Mouse (Mus musculus): Measurements from ENCODE around the gene Glb1. TPM values are rescaled to one million over a fixed set of nuclear protein-coding genes. Genes with fewer than 3 reads are reported as not detected.

Gene Glb1
- total RNA-seq, 1 experiment: 36.0 TPM

DNA sequence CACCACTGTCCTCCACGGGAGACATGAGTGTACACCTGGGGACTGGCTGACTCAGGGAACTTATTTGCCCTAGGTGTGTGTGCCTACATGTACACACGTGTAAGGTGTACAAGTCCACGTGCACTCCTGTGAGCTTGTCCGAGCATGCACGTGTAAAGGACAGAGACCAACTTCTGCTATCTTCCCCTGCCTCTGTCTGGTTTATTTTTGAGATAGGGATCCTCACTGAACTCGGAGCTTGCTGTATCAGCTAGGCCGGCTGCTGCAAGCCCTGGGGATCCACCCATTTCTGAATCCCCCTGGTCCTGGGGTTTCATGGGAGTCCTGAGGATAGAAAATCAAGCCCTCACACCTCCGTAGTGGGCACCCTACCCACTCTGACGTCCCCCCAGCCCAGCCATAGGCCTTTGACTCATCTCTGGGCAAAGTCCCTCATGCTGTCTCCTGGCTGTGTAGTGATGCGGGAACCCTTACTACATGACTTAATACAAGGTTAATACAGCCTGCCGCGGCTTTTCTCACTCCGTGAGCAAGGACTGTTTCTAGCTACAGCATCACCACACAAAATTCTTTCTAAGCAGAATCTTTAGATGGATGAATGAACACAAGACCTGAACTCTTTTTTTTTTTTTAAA is 48.4 kb downstream of the Glb1 start:
- Histone ChIP-seq H3K27ac (ENCODE audit: insufficient read depth, low read depth, low read length, poor library complexity, severe bottlenecking) (no peak overlapping the region), H3K9me3 (ENCODE audit: control insufficient read depth, insufficient read depth, low read depth, low read length) (no peaks in the 10 kb centered on the region), H3K36me3 (ENCODE audit: control insufficient read depth, insufficient read depth, low read length, poor library complexity, severe bottlenecking) (no peaks in the 10 kb centered on the region; the same call in 1 of the 2 replicates), H3K4me1 (ENCODE audit: control insufficient read depth in 2 of 2, insufficient read depth in 2 of 2, low read length in 2 of 2, poor library complexity in 1 of 2) (peaks cover 0 to 7% of the 10 kb centered on the region in 2 experiments; a peak in 1 of 4 replicates), H3K4me3 (ENCODE audit: insufficient read depth in 1 of 2, low read depth in 1 of 2, low read length in 2 of 2, poor library complexity in 1 of 2, severe bottlenecking in 1 of 2) (no peak overlapping the region), H3K9ac (ENCODE audit: insufficient read depth, low read depth, low read length, poor library complexity, severe bottlenecking) (no peak overlapping the region)
- TF ChIP-seq HCFC1 (IDR thresholded peaks at IDR 0.05; ENCODE audit: borderline replicate concordance, insufficient read depth, low read length): no peak
- TF ChIP-seq ZC3H11A (IDR thresholded peaks at IDR 0.05; ENCODE audit: borderline replicate concordance, low read depth, low read length): no peak
- in situ Hi-C loops (cut with MboI; ENCODE audit: low sequenced_read_pairs in 2 of 2, unreplicated experiment in 2 of 2): no loop called here
- no peak for DNase-seq (ENCODE audit: low read depth, low spot score)

DNA sequence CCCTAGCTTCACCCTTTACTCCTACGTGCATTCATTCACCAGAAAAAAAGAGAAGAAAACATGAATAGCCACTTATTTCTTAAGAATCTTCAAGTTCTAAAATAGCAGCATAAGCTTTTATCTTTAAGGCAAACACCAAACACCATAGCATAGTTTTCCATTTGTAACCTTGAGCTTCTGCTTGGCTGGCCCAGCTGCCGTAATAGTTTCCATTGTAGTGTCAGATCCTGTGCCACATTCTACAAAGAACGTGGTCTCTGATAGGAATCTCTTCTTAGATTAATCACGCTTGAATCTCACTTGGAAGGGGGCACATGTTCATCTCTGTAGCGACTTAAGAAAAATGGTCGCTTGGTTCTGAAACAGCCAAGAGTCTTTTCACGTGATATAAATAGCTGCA is 50.7 kb downstream of the Glb1 start:
- peaks cover 8% of the 10 kb centered on the region for H3K36me3 ChIP-seq (ENCODE audit: control insufficient read depth, insufficient read depth, low read length, poor library complexity, severe bottlenecking)
- H3K9me3 ChIP-seq (ENCODE audit: control insufficient read depth, insufficient read depth, low read depth, low read length): no peaks in the 10 kb centered on the region
- peaks cover 0 to 7% of the 10 kb centered on the region in 2 experiments; a peak in 1 of 4 replicates for H3K4me1 ChIP-seq (ENCODE audit: control insufficient read depth in 2 of 2, insufficient read depth in 2 of 2, low read length in 2 of 2, poor library complexity in 1 of 2)
- TF ChIP-seq HCFC1 (IDR thresholded peaks at IDR 0.05; ENCODE audit: borderline replicate concordance, insufficient read depth, low read length): no peak
- TF ChIP-seq ZNF384 (IDR thresholded peaks at IDR 0.05; ENCODE audit: low read depth, low read length): no peak
- no peak for TF ChIP-seq ZC3H11A (IDR thresholded peaks at IDR 0.05; ENCODE audit: borderline replicate concordance, low read depth, low read length)
- no peak for TF ChIP-seq CHD2 (IDR thresholded peaks at IDR 0.05; ENCODE audit: low read depth, low read length)
- no peak for TF ChIP-seq MAFK (IDR thresholded peaks at IDR 0.05; ENCODE audit: insufficient read depth, low read depth, low read length)
- in situ Hi-C loops (cut with MboI; ENCODE audit: low sequenced_read_pairs in 2 of 2, unreplicated experiment in 2 of 2): no loop called here
- H3K4me3 ChIP-seq (ENCODE audit: insufficient read depth in 1 of 2, low read depth in 1 of 2, low read length in 2 of 2, poor library complexity in 1 of 2, severe bottlenecking in 1 of 2): no peak overlapping the region
- DNase-seq (ENCODE audit: low read depth, low spot score): no peak
- no peak overlapping the region for H3K9ac ChIP-seq (ENCODE audit: insufficient read depth, low read depth, low read length, poor library complexity, severe bottlenecking)
- H3K27ac ChIP-seq (ENCODE audit: insufficient read depth, low read depth, low read length, poor library complexity, severe bottlenecking): no peak overlapping the region

DNA sequence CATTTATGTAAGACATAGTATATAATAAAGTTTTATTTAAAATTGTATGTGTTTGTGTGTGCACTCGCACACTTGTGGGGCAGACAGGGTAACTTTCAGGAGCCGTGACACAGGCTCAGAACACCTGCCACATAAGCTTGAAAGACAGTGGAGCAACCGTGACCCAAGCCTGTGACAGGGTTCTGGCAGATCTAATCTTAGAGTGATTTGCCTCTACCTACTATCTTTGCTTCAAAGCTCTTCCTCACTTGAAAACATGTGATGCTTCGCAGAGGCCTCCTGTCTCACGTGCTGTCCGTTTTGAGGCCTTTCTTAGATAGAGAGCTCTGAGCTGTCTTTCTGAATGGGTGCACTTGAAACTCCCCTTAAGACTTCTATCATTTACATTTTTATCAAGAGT is 51.5 kb downstream of the Glb1 start:
- Histone ChIP-seq H3K27ac (ENCODE audit: insufficient read depth, low read depth, low read length, poor library complexity, severe bottlenecking) (no peak overlapping the region), H3K9ac (ENCODE audit: insufficient read depth, low read depth, low read length, poor library complexity, severe bottlenecking) (no peak overlapping the region), H3K4me3 (ENCODE audit: insufficient read depth in 1 of 2, low read depth in 1 of 2, low read length in 2 of 2, poor library complexity in 1 of 2, severe bottlenecking in 1 of 2) (no peak overlapping the region), H3K4me1 (ENCODE audit: control insufficient read depth in 2 of 2, insufficient read depth in 2 of 2, low read length in 2 of 2, poor library complexity in 1 of 2) (peaks cover 0 to 2% of the 10 kb centered on the region in 2 experiments; a peak in 1 of 4 replicates), H3K9me3 (ENCODE audit: control insufficient read depth, insufficient read depth, low read depth, low read length) (no peaks in the 10 kb centered on the region), H3K36me3 (ENCODE audit: control insufficient read depth, insufficient read depth, low read length, poor library complexity, severe bottlenecking) (peaks cover 8% of the 10 kb centered on the region)
- TF ChIP-seq ZNF384 (IDR thresholded peaks at IDR 0.05; ENCODE audit: low read depth, low read length) (no peak), ZC3H11A (IDR thresholded peaks at IDR 0.05; ENCODE audit: borderline replicate concordance, low read depth, low read length) (no peak), CHD2 (IDR thresholded peaks at IDR 0.05; ENCODE audit: low read depth, low read length) (no peak), MAFK (IDR thresholded peaks at IDR 0.05; ENCODE audit: insufficient read depth, low read depth, low read length) (no peak), HCFC1 (IDR thresholded peaks at IDR 0.05; ENCODE audit: borderline replicate concordance, insufficient read depth, low read length) (no peak)
- in situ Hi-C loops (cut with MboI; ENCODE audit: low sequenced_read_pairs in 2 of 2, unreplicated experiment in 2 of 2): no loop called here
- DNase-seq (ENCODE audit: low read depth, low spot score): no peak

DNA sequence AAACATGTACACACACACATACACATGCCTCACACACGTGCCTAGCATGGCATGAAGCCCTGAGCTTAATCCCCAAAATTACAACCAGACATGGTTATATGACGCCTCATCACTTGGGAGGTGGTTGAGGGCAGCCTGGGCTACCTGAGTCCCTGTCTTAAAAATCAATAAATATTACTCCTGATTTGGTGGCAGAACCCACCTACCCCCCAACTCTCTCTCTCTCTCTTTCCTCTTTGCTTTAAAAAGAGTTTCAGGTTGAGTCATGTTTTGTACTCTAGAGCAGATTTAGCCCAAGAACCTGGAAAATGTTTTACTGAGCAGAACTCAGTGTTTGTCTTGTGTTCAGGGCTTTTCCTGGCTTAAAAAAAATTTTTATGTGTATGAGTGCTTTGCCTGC is 54.5 kb downstream of the Glb1 start:
- in situ Hi-C loops (cut with MboI; ENCODE audit: low sequenced_read_pairs in 2 of 2, unreplicated experiment in 2 of 2): no loop called here
- TF ChIP-seq ZC3H11A (IDR thresholded peaks at IDR 0.05; ENCODE audit: borderline replicate concordance, low read depth, low read length) (no peak), CHD2 (IDR thresholded peaks at IDR 0.05; ENCODE audit: low read depth, low read length) (no peak)
- Histone ChIP-seq H3K36me3 (ENCODE audit: control insufficient read depth, insufficient read depth, low read length, poor library complexity, severe bottlenecking) (peaks cover 14% of the 10 kb centered on the region), H3K9ac (ENCODE audit: insufficient read depth, low read depth, low read length, poor library complexity, severe bottlenecking) (no peak overlapping the region), H3K4me3 (ENCODE audit: insufficient read depth in 1 of 2, low read depth in 1 of 2, low read length in 2 of 2, poor library complexity in 1 of 2, severe bottlenecking in 1 of 2) (no peak overlapping the region), H3K4me1 (ENCODE audit: control insufficient read depth in 2 of 2, insufficient read depth in 2 of 2, low read length in 2 of 2, poor library complexity in 1 of 2) (no peaks in the 10 kb centered on the region), H3K9me3 (ENCODE audit: control insufficient read depth, insufficient read depth, low read depth, low read length) (no peaks in the 10 kb centered on the region), H3K27ac (ENCODE audit: insufficient read depth, low read depth, low read length, poor library complexity, severe bottlenecking) (no peak overlapping the region)
- no peak for DNase-seq (ENCODE audit: low read depth, low spot score)

DNA sequence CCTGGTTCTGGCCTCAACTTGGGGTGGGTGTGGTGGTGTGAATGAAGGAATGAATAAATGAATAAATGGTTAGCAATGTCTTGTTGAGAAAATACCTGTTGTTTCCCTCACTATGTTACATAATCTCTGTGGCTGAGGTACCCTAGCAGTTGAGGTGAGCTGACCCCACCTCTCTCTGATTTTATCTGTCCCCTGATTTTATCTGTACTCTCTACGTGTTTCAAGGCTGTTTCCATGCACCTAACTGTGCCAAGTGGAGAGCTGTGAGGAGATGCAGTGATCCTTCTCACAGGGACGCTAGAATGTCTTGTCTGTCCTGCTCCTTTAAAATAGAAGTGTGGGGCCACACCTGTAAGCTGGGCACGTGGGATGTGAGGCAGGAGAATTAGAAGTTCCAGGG is 57.6 kb downstream of the Glb1 start:
- DNase-seq (ENCODE audit: low read depth, low spot score): no peak
- no peak overlapping the region for H3K9ac ChIP-seq (ENCODE audit: insufficient read depth, low read depth, low read length, poor library complexity, severe bottlenecking)
- H3K4me3 ChIP-seq (ENCODE audit: insufficient read depth in 1 of 2, low read depth in 1 of 2, low read length in 2 of 2, poor library complexity in 1 of 2, severe bottlenecking in 1 of 2): no peak overlapping the region
- H3K27ac ChIP-seq (ENCODE audit: insufficient read depth, low read depth, low read length, poor library complexity, severe bottlenecking): no peak overlapping the region
- H3K4me1 ChIP-seq (ENCODE audit: control insufficient read depth in 2 of 2, insufficient read depth in 2 of 2, low read length in 2 of 2, poor library complexity in 1 of 2): no peaks in the 10 kb centered on the region
- H3K36me3 ChIP-seq (ENCODE audit: control insufficient read depth, insufficient read depth, low read length, poor library complexity, severe bottlenecking): peaks cover 14% of the 10 kb centered on the region
- no peak for TF ChIP-seq HCFC1 (IDR thresholded peaks at IDR 0.05; ENCODE audit: borderline replicate concordance, insufficient read depth, low read length)
- TF ChIP-seq ZC3H11A (IDR thresholded peaks at IDR 0.05; ENCODE audit: borderline replicate concordance, low read depth, low read length): no peak
- TF ChIP-seq MAFK (IDR thresholded peaks at IDR 0.05; ENCODE audit: insufficient read depth, low read depth, low read length): no peak
- TF ChIP-seq ZNF384 (IDR thresholded peaks at IDR 0.05; ENCODE audit: low read depth, low read length): no peak
- TF ChIP-seq CHD2 (IDR thresholded peaks at IDR 0.05; ENCODE audit: low read depth, low read length): no peak
- in situ Hi-C loops (cut with MboI; ENCODE audit: low sequenced_read_pairs in 2 of 2, unreplicated experiment in 2 of 2): no loop called here
- no peaks in the 10 kb centered on the region for H3K9me3 ChIP-seq (ENCODE audit: control insufficient read depth, insufficient read depth, low read depth, low read length)

Data from ES-E14 (cell line).